Mouse (Mus musculus) forebrain, embryonic 13.5 days (tissue): ENCODE results near the gene Pdss2. TPM values are rescaled to one million over a fixed set of nuclear protein-coding genes. Genes with fewer than 3 reads are reported as not detected.

Experiments
- ATAC-seq: fragments of 200-750 bp; cut with Nextera tagmentation; 2 replicates; pipeline ENCODE4 v1.8.0; 2017
- H3K27ac ChIP-seq: fragments of 300-500 bp; sonication (generic); 2 replicates; pipeline ENCODE4 v1.5.1; 2015; ENCODE audit warnings: inconsistent platforms, mild to moderate bottlenecking, moderate library complexity
- H3K27me3 ChIP-seq: fragments of 300-500 bp; sonication (generic); 2 replicates; pipeline ENCODE4 v1.6.1; 2015; ENCODE audit warnings: mild to moderate bottlenecking, inconsistent platforms
- H3K36me3 ChIP-seq: fragments of 300-500 bp; sonication (generic); 2 replicates; pipeline ENCODE4 v1.6.1; 2015; ENCODE audit warnings: mild to moderate bottlenecking, inconsistent platforms; ENCODE audit not compliant: poor library complexity, severe bottlenecking
- H3K4me1 ChIP-seq: fragments of 300-500 bp; sonication (generic); 2 replicates; pipeline ENCODE4 v1.6.1; 2015; ENCODE audit warnings: inconsistent platforms
- H3K4me2 ChIP-seq: fragments of 300-500 bp; sonication (generic); 2 replicates; pipeline ENCODE4 v1.6.1; 2015; ENCODE audit warnings: inconsistent platforms, mild to moderate bottlenecking, moderate library complexity
- H3K4me3 ChIP-seq: fragments of 300-500 bp; sonication (generic); 2 replicates; pipeline ENCODE4 v1.5.1; 2015; ENCODE audit warnings: mild to moderate bottlenecking, inconsistent platforms
- H3K9ac ChIP-seq: fragments of 300-500 bp; sonication (generic); 2 replicates; pipeline ENCODE4 v1.6.1; 2015; ENCODE audit warnings: mild to moderate bottlenecking, inconsistent platforms
- H3K9me3 ChIP-seq: fragments of 300-500 bp; sonication (generic); replicated peaks from 2 replicates; pipeline ENCODE4 v1.6.1; 2016; ENCODE audit warnings: inconsistent platforms
- WGBS: fragments of 180-500 bp; shearing (Covaris S2); methylation state at CpG from one replicate; pipeline ENCODE4 v1.1.7; 2015; 5-methylcytosine and 5-hydroxymethylcytosine counted together
- polyA plus RNA-seq: library from polyadenylated mRNA; unstranded; fragments of >200 nt; fragmentation: Nextera tagmentation; extraction: Ambion mirVana; gene quantifications from 2 replicates; pipeline ENCODE4 v1.2.1, GENCODE M21; 2015

Gene Pdss2
- polyA plus RNA-seq, 1 experiment from 2014 or later: 15.9 TPM

GRCm38 (mm10) chr10:43483426-43483995, 262.2 kb downstream of the Pdss2 start:
- Histone ChIP-seq H3K9me3 (no peaks in the 10 kb centered on the region), H3K27ac (peak overlapping the region; percentile 35; the same call in 1 of the 2 replicates), H3K9ac (peak overlapping the region; percentile 53), H3K36me3 (no peaks in the 10 kb centered on the region), H3K4me3 (no peak overlapping the region), H3K4me1 (peaks cover 38% of the 10 kb centered on the region), H3K27me3 (no peaks in the 10 kb centered on the region), H3K4me2 (no peak overlapping the region)
- 62% methylated on average over 9 of the region's 9 CpGs for WGBS
- no peak for ATAC-seq

- Histone ChIP-seq H3K4me2 (no peak overlapping the region), H3K9me3 (no peaks in the 10 kb centered on the region), H3K9ac (no peak overlapping the region), H3K4me1 (peaks cover 28% of the 10 kb centered on the region), H3K27me3 (no peaks in the 10 kb centered on the region), H3K27ac (no peak overlapping the region), H3K4me3 (no peak overlapping the region), H3K36me3 (no peaks in the 10 kb centered on the region)
- 89% methylated on average over 6 of the region's 6 CpGs for WGBS
- ATAC-seq: no peak
Observed at GRCm38 (mm10) chr10:43485751-43486268, 264.5 kb downstream of the Pdss2 start.

- Histone ChIP-seq H3K9ac (no peak overlapping the region), H3K9me3 (no peaks in the 10 kb centered on the region), H3K4me3 (no peak overlapping the region), H3K36me3 (no peaks in the 10 kb centered on the region), H3K4me2 (no peak overlapping the region), H3K27ac (no peak overlapping the region), H3K27me3 (no peaks in the 10 kb centered on the region), H3K4me1 (peaks cover 12% of the 10 kb centered on the region)
- no peak for ATAC-seq
- WGBS: 91% methylated on average over 3 of the region's 3 CpGs
Observed at GRCm38 (mm10) chr10:43487441-43488010, 266.2 kb downstream of the Pdss2 start.

- no peak overlapping the region for H3K27ac ChIP-seq
- H3K9ac ChIP-seq: no peak overlapping the region
- H3K36me3 ChIP-seq: no peaks in the 10 kb centered on the region
- H3K27me3 ChIP-seq: no peaks in the 10 kb centered on the region
- WGBS: 89% methylated on average over 4 of the region's 4 CpGs
- no peak overlapping the region for H3K4me2 ChIP-seq
- no peak overlapping the region for H3K4me3 ChIP-seq
- H3K9me3 ChIP-seq: no peaks in the 10 kb centered on the region
- no peak for ATAC-seq
- peaks cover 5% of the 10 kb centered on the region for H3K4me1 ChIP-seq
Observed at GRCm38 (mm10) chr10:43488258-43488657, 267.0 kb downstream of the Pdss2 start.

- H3K9ac ChIP-seq: no peak overlapping the region
- H3K9me3 ChIP-seq: no peaks in the 10 kb centered on the region
- no peak for ATAC-seq
- H3K36me3 ChIP-seq: no peaks in the 10 kb centered on the region; the same call in 1 of the 2 replicates
- WGBS: 88% methylated on average over 7 of the region's 7 CpGs
- H3K27ac ChIP-seq: no peak overlapping the region
- no peak overlapping the region for H3K4me2 ChIP-seq
- H3K4me3 ChIP-seq: no peak overlapping the region
- no peaks in the 10 kb centered on the region; the same call in 1 of the 2 replicates for H3K4me1 ChIP-seq
- H3K27me3 ChIP-seq: no peaks in the 10 kb centered on the region
Observed at GRCm38 (mm10) chr10:43489139-43489538, 267.9 kb downstream of the Pdss2 start.

- H3K4me2 ChIP-seq: no peak overlapping the region
- 68% methylated on average over 6 of the region's 6 CpGs for WGBS
- no peak for ATAC-seq
- no peak overlapping the region for H3K27ac ChIP-seq
- no peak overlapping the region for H3K4me3 ChIP-seq
- no peaks in the 10 kb centered on the region for H3K9me3 ChIP-seq
- no peaks in the 10 kb centered on the region for H3K27me3 ChIP-seq
- no peaks in the 10 kb centered on the region; the same call in 1 of the 2 replicates for H3K4me1 ChIP-seq
- 0 out of 2 replicates have a peak overlapping the region, but pooled peaks have one; percentile 6 for H3K9ac ChIP-seq
- H3K36me3 ChIP-seq: peaks cover 1% of the 10 kb centered on the region
Observed at GRCm38 (mm10) chr10:43489550-43489949, 268.3 kb downstream of the Pdss2 start.

GRCm38 (mm10) chr10:43490034-43490433, 268.7 kb downstream of the Pdss2 start:
- no peaks in the 10 kb centered on the region for H3K9me3 ChIP-seq
- peaks cover 5% of the 10 kb centered on the region for H3K36me3 ChIP-seq
- H3K4me3 ChIP-seq: no peak overlapping the region
- 0 out of 2 replicates have a peak overlapping the region, but pooled peaks have one; percentile 6 for H3K9ac ChIP-seq
- H3K27ac ChIP-seq: no peak overlapping the region
- 78% methylated on average over 8 of the region's 8 CpGs for WGBS
- no peaks in the 10 kb centered on the region; the same call in 1 of the 2 replicates for H3K4me1 ChIP-seq
- no peak overlapping the region for H3K4me2 ChIP-seq
- H3K27me3 ChIP-seq: no peaks in the 10 kb centered on the region
- ATAC-seq: no peak

- Histone ChIP-seq H3K9me3 (no peaks in the 10 kb centered on the region), H3K4me1 (no peaks in the 10 kb centered on the region; the same call in 1 of the 2 replicates), H3K36me3 (peaks cover 13% of the 10 kb centered on the region), H3K9ac (no peak overlapping the region), H3K27me3 (no peaks in the 10 kb centered on the region), H3K4me3 (no peak overlapping the region), H3K4me2 (no peak overlapping the region), H3K27ac (no peak overlapping the region)
- WGBS: 93% methylated on average over 5 of the region's 5 CpGs
- ATAC-seq: no peak
Observed at GRCm38 (mm10) chr10:43490846-43491245, 269.6 kb downstream of the Pdss2 start.

- H3K27ac ChIP-seq: no peak overlapping the region
- H3K36me3 ChIP-seq: peaks cover 55% of the 10 kb centered on the region
- WGBS: 93% methylated on average over 4 of the region's 4 CpGs
- no peak overlapping the region for H3K4me2 ChIP-seq
- no peaks in the 10 kb centered on the region for H3K27me3 ChIP-seq
- no peak overlapping the region for H3K9ac ChIP-seq
- H3K9me3 ChIP-seq: no peaks in the 10 kb centered on the region
- ATAC-seq: peak; percentile 65; the same call in 1 of the 2 replicates
- no peaks in the 10 kb centered on the region for H3K4me1 ChIP-seq
- H3K4me3 ChIP-seq: no peak overlapping the region
Observed at GRCm38 (mm10) chr10:43502599-43502998, 281.3 kb downstream of the Pdss2 start.

- Histone ChIP-seq H3K4me3 (no peak overlapping the region), H3K9ac (no peak overlapping the region), H3K27me3 (no peaks in the 10 kb centered on the region), H3K27ac (no peak overlapping the region), H3K9me3 (no peaks in the 10 kb centered on the region), H3K4me1 (no peaks in the 10 kb centered on the region), H3K4me2 (no peak overlapping the region), H3K36me3 (peaks cover 46% of the 10 kb centered on the region)
- ATAC-seq: no peak
- no CpG with 5 or more reads among the region's 1 CpGs for WGBS
Observed at GRCm38 (mm10) chr10:43504291-43504690, 283.0 kb downstream of the Pdss2 start.

GRCm38 (mm10) chr10:43507051-43507450, 285.8 kb downstream of the Pdss2 start:
- Histone ChIP-seq H3K4me1 (no peaks in the 10 kb centered on the region), H3K4me2 (no peak overlapping the region), H3K9me3 (no peaks in the 10 kb centered on the region), H3K4me3 (no peak overlapping the region), H3K36me3 (peaks cover 51% of the 10 kb centered on the region), H3K27ac (no peak overlapping the region), H3K27me3 (no peaks in the 10 kb centered on the region), H3K9ac (no peak overlapping the region)
- no peak for ATAC-seq
- WGBS: 72% methylated on average over 4 of the region's 4 CpGs

- Histone ChIP-seq H3K9me3 (no peaks in the 10 kb centered on the region), H3K27ac (no peak overlapping the region), H3K27me3 (no peaks in the 10 kb centered on the region), H3K36me3 (peaks cover 59% of the 10 kb centered on the region), H3K9ac (no peak overlapping the region), H3K4me2 (no peak overlapping the region), H3K4me3 (no peak overlapping the region), H3K4me1 (no peaks in the 10 kb centered on the region)
- ATAC-seq: no peak
- 97% methylated on average over 7 of the region's 7 CpGs for WGBS
Observed at GRCm38 (mm10) chr10:43509228-43509627, 287.9 kb downstream of the Pdss2 start.
